Mouse (Mus musculus): ENCODE measurements around the gene Psmg3.
A peak's percentile ranks its signal among the peaks of the same experiment; 100 is the strongest.

Psmg3 gene

GRCm38 (mm10) chr5:139815964-139816363, 10.7 kb downstream of the Psmg3 start:
- DNase-seq (ENCODE audit: low spot score), result peak; percentile 81

DNA sequence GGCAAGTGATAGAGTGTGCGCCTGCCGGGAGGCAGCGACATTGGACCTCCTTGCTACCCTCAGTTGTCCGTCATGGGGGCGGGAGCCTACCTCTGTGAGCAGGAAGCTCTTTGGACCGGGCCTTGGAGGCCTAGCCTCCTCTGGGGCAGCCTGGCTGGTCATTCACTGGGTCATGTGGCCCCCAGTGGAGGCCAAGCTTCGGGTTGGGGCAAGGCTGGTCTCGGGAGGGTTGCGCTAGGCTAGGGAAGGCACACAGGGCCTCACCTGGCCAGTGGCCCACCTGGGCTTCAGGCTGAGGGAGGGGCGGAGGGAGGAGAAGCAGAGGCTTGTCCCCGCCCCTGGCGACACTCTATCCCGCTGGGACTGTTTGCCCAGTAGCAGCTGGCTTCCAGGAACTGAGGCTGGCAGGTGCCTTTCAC, 12.7 kb downstream of the Psmg3 start:
- no peak for DNase-seq (ENCODE audit: low spot score)

DNA sequence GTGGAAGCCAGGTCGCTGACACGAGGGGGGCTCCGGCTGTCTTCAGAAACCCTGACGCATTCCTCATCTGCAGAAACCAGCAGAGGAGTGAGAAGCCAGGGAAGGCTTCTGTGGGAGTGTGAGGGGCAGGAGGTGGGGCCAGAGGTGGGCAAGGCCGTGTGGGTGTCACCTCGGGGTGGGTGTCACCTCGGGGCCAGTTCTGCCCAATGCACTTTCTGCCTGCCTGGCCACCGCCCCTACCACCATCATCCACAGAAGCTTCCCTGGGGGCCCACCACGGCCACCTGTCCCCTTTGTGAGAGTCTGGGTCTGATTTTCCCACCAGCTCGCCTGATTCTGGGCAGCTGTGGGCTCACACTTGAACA, 13.6 kb downstream of the Psmg3 start:
- peak; percentile 72 for DNase-seq (ENCODE audit: low spot score)

DNA sequence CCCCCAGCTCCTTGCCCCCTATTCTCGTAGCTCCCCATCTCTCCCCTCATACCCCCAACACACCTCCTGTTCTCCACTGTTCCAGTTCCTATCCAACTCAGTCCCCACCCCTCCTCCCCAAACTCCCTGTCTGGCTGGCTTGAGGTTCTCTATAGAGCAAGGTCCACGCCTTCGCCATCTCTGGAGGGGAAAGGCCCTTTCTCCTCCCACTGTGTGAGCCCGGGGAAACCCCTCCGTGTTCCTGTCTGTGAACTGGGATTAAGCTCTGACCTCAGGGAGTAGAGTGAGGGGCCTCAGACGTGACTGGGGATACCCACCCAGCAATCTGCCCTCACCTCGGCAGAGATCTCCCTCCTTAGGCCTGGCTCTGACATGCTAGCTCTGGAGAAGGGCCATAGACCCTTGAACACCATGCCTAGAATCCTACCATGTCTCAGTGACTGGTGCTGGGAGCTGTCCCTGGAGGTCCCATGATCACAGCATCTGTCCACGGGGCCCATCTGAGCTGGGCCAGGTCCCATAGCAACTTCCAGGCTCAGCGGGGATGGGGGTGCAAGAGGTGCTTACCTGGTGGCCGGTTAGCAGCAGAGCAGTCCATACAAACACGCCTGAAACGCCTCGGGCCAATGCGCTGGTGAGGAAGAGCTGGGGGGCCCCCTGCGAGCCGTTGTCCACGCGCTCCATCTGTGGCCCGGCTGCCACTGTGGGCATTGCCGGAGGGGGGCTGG, 14.1 kb downstream of the Psmg3 start:
- no peak for DNase-seq (ENCODE audit: low spot score)

GRCm38 (mm10) chr5:139811677-139812397, 14.8 kb downstream of the Psmg3 start:
- DNase-seq (ENCODE audit: low spot score), result no peak

DNA sequence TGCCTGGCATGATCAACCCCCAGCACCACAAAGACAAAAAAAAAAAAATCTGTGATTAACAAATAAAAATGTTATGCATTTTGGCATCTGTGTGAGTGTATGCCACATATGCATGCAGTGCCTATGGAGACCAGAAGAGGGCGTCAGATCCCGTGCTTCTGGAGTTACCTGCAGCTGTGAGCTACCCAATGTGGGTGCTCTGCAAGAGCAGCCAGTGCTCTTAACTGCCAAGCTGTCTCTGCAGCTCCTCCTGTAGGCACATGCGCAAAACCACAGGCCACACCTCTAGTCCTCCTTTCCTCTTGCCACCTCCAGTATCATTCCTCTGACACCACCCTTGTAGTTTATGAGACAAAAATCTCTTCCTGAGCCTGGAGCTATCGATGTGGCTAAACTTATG, 17.3 kb downstream of the Psmg3 start:
- DNase-seq (ENCODE audit: low spot score), result peak; percentile 68

DNA sequence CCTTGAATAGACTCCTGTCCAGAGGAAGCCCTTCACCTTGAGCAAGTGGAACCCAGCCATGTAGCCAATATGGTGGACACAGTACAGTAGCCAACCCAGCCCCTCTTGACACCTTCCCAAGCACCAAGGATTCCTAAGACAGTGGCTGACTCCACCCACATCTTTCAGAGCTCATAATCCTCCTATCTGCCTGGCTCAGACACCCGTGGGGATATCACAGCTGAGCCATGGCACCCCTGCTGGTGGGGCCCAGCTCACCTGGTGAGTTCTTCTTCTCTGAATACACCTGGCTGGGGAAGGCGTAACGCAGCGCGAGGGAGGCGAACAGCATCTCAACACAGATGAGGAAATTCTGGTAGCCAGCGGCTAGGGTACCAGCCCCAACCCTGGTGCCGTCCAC, 20.8 kb downstream of the Psmg3 start:
- no peak for DNase-seq (ENCODE audit: low spot score)

GRCm38 (mm10) chr5:139804573-139805111, 22.0 kb downstream of the Psmg3 start:
- no peak for DNase-seq (ENCODE audit: low spot score)

GRCm38 (mm10) chr5:139804107-139804551, 22.6 kb downstream of the Psmg3 start:
- DNase-seq (ENCODE audit: low spot score), result peak; percentile 81

- DNase-seq (ENCODE audit: low spot score), result peak; percentile 72
Observed at GRCm38 (mm10) chr5:139803601-139804102, 23.0 kb downstream of the Psmg3 start.

DNA sequence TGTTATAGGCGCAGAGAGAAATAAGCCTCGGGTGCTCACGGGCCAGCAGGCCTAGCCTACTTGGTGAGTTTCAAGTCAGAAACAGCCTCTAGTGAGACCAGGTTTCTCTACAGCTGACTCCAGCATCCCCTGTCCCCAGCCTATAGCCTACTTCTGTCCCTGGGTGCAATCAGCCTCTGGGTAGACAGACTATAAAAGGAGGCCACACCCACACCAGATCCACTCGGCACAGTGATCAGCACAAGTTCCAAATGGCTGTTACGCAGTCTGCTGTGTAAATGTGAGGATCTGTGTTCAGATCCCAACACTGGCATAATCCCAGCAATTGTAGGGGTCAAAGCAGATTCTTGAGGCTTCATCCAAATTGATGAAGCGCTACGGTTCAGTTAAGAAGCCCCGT, 23.5 kb downstream of the Psmg3 start:
- no peak for DNase-seq (ENCODE audit: low spot score)

DNA sequence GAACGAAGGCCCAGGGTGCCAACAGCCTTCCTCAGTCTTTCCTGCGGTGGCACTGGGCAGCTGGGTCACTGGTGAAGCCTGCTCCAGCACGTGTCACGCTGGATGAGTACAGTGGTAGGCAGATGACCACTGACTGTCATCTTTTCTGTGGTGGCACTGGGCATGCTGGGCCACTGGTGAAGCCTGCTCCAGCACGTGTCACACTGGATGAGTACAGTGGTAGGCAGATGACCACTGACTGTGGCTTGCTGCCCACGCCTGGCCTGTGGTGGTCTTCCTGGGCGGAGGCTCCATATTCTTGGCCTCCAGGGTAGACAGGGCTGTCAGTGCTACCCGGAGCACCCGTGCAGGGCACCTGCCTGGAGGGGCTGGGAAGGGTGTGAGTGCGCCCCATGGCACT, 24.8 kb downstream of the Psmg3 start:
- DNase-seq (ENCODE audit: low spot score), result no peak

GRCm38 (mm10) chr5:139801231-139801630, 25.5 kb downstream of the Psmg3 start:
- DNase-seq (ENCODE audit: low spot score), result peak; percentile 3

- no peak for DNase-seq (ENCODE audit: low spot score)
Observed at GRCm38 (mm10) chr5:139799801-139800590, 26.7 kb downstream of the Psmg3 start.

DNA sequence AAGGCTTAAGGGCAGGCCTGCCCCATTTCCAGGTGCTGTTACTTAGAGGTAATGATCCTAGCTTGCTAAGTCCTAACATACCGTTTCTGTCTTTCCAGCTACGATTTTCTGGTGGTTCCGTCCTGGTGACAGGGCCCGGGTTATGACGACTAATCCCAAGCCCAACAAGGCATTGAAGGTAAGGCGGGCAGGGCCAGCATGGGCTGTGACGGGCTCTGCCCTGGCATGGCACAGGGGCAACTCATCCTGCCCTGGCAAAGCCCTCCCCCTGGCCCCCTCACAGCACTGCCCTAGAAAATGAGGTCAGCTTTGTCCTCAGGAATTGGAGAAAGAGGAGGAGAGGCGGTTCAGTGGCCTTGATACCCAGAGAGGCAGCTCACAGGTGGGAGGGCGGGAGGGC, 27.6 kb downstream of the Psmg3 start:
- no peak for DNase-seq (ENCODE audit: low spot score)

DNA sequence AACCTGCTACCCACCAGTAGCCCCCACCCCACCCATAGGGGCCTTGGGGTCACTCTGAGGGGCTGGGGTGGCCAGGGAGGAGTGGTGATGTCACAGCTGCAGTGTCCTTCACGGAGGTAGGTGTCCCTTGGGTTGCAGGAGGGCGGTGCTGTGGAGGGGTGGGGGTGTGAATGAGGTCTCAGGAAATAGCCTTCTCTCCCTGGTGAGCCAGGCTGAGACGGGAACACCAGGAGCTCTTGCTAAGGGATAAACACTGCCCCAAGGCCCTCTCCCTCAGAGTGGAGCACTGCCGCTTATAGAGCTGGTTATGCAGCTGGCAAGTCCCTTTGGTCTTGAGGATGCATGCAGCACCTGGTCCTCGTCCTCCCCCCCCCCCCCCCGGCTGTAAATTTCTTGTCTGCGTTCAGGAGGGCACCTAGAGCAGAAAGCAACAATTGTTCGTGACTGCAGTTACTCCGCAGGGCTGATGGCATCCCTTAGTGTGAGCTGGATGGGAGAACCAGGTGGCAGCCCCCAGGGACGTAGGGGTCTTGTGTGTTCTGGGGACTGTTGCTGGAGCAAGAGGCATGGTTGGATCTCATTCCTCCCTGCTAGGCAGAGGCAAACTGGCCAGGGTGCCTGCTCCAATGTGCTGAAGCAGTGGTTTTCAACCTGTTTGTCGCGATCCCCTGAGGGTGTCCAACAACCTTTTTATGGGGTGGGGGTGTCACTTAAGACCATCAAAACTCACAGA, 28.4 kb downstream of the Psmg3 start:
- peak; percentile 8 for DNase-seq (ENCODE audit: low spot score)

GRCm38 (mm10) chr5:139797473-139798167, 29.1 kb downstream of the Psmg3 start:
- peak; percentile 75 for DNase-seq (ENCODE audit: low spot score)

GRCm38 (mm10) chr5:139796900-139797299, 29.8 kb downstream of the Psmg3 start:
- DNase-seq (ENCODE audit: low spot score), result peak; percentile 82

GRCm38 (mm10) chr5:139796001-139796620, 30.6 kb downstream of the Psmg3 start:
- DNase-seq (ENCODE audit: low spot score), result no peak

DNA sequence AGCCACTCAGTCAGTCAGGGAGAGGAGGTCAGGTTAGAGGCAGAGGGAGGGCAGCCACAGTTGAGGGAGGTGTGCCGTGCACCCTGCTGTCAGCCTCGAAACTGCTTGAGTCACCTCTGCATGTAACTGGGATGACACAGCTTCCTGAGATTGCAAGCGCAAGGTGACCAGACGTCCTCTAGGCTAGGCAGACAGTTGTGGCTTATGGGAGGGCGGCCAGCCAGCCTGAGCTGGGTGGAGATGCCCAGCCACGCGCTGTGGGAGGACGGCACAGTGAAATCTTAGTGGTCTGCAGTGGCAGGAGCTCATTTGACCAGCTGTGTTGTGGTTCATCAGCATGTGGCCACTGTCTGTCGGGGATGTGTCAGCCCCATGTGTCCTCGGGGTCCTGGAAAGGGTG, 31.7 kb downstream of the Psmg3 start:
- no peak for DNase-seq (ENCODE audit: low spot score)

All from testis, postnatal 14 days (tissue).